Mouse (Mus musculus) lung, postnatal 0 days (tissue): ENCODE data around the gene 1700028P14Rik.

ENCODE experiments used
- CTCF ChIP-seq: IDR thresholded peaks from 2 replicates; pipeline ENCODE4 v1.5.1; 2016; ENCODE audit warnings: antibody characterized with exemption, mild to moderate bottlenecking
- EP300 ChIP-seq: IDR thresholded peaks from 2 replicates; pipeline ENCODE4 v1.6.1; 2016; ENCODE audit warnings: antibody characterized with exemption, mild to moderate bottlenecking, control low read depth

GRCm38 (mm10) chr19:23594950-23595349 is 57.7 kb downstream of the 1700028P14Rik start:
- TF ChIP-seq CTCF, result no peak
- TF ChIP-seq EP300, result no peak
